Mouse (Mus musculus) cerebellum, adult 2 months (tissue): ENCODE data around the gene B2m.

ENCODE experiments used
- CTCF ChIP-seq: fragments of 200-500 bp; IDR thresholded peaks from 2 replicates; pipeline ENCODE4 v1.5.1; 2011; ENCODE audit warnings: low read depth, mild to moderate bottlenecking, control low read depth, low read length, moderate library complexity, borderline replicate concordance; ENCODE audit not compliant: insufficient read depth
- POLR2A ChIP-seq: fragments of 200-500 bp; IDR thresholded peaks from 2 replicates; pipeline ENCODE4 v1.6.1; 2011; ENCODE audit warnings: low read length, control low read depth, borderline replicate concordance; ENCODE audit not compliant: insufficient read depth

GRCm38 (mm10) chr2:122161542-122161941, 14.1 kb downstream of the B2m start:
- no peak for TF ChIP-seq CTCF
- TF ChIP-seq POLR2A, result no peak
